Mouse (Mus musculus): ENCODE results near the gene Rbm4b.

The Rbm4b gene

GRCm38 (mm10) chr19:4756193-4756911, at the start of gene Rbm4b:
Rbm4b (plus strand) TSS chr19:4756497.
- DNase-seq (ENCODE audit: low spot score in 2 of 2): peak; percentile 98

GRCm38 (mm10) chr19:4708765-4709164, 47.5 kb upstream of the Rbm4b start:
- DNase-seq (ENCODE audit: low spot score in 2 of 2): no peak

GRCm38 (mm10) chr19:4711098-4711600, 45.1 kb upstream of the Rbm4b start, which contains the start of gene Sptbn2:
Sptbn2 (plus strand) TSS chr19:4711167.
- peak; percentile 51 to 78 for DNase-seq (ENCODE audit: low spot score in 2 of 2)

- peak in 1 of 2 experiments; percentile 39 for DNase-seq (ENCODE audit: low spot score in 2 of 2)
Observed at GRCm38 (mm10) chr19:4711601-4712155, 44.6 kb upstream of the Rbm4b start.

- DNase-seq (ENCODE audit: low spot score in 2 of 2): no peak
Observed at GRCm38 (mm10) chr19:4712156-4712780, 44.0 kb upstream of the Rbm4b start.

GRCm38 (mm10) chr19:4712781-4713526, 43.3 kb upstream of the Rbm4b start:
- DNase-seq (ENCODE audit: low spot score in 2 of 2): no peak

- no peak for DNase-seq (ENCODE audit: low spot score in 2 of 2)
Observed at GRCm38 (mm10) chr19:4713886-4714285, 42.4 kb upstream of the Rbm4b start.

GRCm38 (mm10) chr19:4716756-4717155, 39.5 kb upstream of the Rbm4b start:
- no peak for DNase-seq (ENCODE audit: low spot score in 2 of 2)

GRCm38 (mm10) chr19:4717281-4717680, 39.0 kb upstream of the Rbm4b start:
- DNase-seq (ENCODE audit: low spot score in 2 of 2): no peak

- no peak for DNase-seq (ENCODE audit: low spot score in 2 of 2)
Observed at GRCm38 (mm10) chr19:4718716-4719115, 37.6 kb upstream of the Rbm4b start.

- no peak for DNase-seq (ENCODE audit: low spot score in 2 of 2)
Observed at GRCm38 (mm10) chr19:4719351-4719764, 36.9 kb upstream of the Rbm4b start.

- DNase-seq (ENCODE audit: low spot score in 2 of 2): no peak
Observed at GRCm38 (mm10) chr19:4720112-4720511, 36.2 kb upstream of the Rbm4b start.

GRCm38 (mm10) chr19:4720671-4721244, 35.5 kb upstream of the Rbm4b start:
- no peak for DNase-seq (ENCODE audit: low spot score in 2 of 2)

GRCm38 (mm10) chr19:4729186-4729585, 27.1 kb upstream of the Rbm4b start:
- DNase-seq (ENCODE audit: low spot score in 2 of 2): no peak

GRCm38 (mm10) chr19:4733052-4733451, 23.2 kb upstream of the Rbm4b start:
- no peak for DNase-seq (ENCODE audit: low spot score in 2 of 2)

GRCm38 (mm10) chr19:4737866-4738265, 18.4 kb upstream of the Rbm4b start:
- DNase-seq (ENCODE audit: low spot score in 2 of 2): no peak

GRCm38 (mm10) chr19:4739053-4739452, 17.2 kb upstream of the Rbm4b start:
- no peak for DNase-seq (ENCODE audit: low spot score in 2 of 2)

GRCm38 (mm10) chr19:4739762-4740161, 16.5 kb upstream of the Rbm4b start:
- DNase-seq (ENCODE audit: low spot score in 2 of 2): no peak

GRCm38 (mm10) chr19:4741482-4741881, 14.8 kb upstream of the Rbm4b start:
- DNase-seq (ENCODE audit: low spot score in 2 of 2): no peak

- DNase-seq (ENCODE audit: low spot score in 2 of 2): no peak
Observed at GRCm38 (mm10) chr19:4742229-4742628, 14.1 kb upstream of the Rbm4b start.

GRCm38 (mm10) chr19:4743524-4743923, 12.8 kb upstream of the Rbm4b start:
- DNase-seq (ENCODE audit: low spot score in 2 of 2): no peak

GRCm38 (mm10) chr19:4744026-4744425, 12.3 kb upstream of the Rbm4b start:
- DNase-seq (ENCODE audit: low spot score in 2 of 2): no peak

All from frontal cortex, postnatal 10 days (tissue).